Mouse (Mus musculus) mouse trophoblast stem cell (cell line): ENCODE results near the gene Pgpep1.

Source experiments
- in situ Hi-C, 2 experiments: fragments of 300-500 bp; cut with MseI, MboI; formaldehyde crosslinking; loops; 2 replicates in 1 of 2; 3 replicates in 1 of 2; pipeline ENCODE4 v1.15.1; 2025

Pgpep1 gene

DNA sequence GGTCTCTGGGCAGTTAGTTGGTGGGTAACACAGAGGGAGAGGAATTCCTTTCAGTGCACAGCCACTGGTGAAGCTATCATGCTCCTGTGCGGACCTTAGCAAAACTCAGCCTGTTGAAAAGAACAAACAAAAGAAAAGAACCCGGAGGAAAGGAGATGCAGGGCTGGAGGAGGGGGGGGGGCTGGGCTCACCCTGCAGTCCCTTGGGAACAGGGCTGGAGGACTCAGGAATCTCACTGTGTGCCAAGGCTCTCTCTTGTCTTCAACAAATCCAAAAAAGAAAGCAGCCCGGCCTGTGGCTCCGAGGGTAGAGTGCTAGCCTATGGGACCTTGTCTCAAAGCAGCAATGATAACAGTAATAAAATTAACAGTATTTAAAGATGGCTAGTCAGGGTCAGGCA, 3.5 kb upstream of the Pgpep1 start:
- in situ Hi-C loops, result loop anchor here in 1 of 2 experiments (5.0 kb wide), 1 partner anchor 44 kb away; no protein-coding TSS in a partner anchor

DNA sequence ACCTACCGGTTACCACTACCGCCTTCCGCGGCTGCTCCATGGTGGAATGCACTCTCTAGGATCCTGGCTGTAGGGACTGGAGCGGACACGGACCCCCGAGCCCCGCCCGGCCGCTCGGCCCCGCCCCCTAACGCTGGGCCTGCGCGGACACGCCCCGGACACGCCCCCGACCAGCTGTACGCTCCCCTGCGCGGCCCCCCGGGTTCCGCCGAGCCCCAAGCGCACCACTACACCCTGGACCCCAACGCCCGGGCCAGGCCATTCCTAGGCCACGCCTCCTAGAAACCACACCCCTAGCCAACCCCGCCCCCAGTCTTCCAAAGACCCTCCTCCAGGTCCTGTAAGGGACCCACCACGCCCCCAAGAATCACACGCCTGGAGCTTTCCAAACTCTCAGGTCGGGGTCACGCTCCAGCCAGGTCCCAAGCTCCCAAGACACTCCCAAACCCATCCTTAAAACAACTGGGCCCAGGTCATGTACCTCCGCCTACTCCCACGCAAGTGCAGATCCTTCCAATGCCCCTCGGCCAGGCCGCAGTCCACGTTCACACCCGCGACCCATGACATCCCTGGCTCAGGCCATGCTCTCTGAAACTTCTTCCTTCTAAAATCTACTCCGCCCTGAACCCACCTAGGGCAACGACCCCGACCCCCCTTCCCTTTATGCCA, 450 bp downstream of the Pgpep1 start:
- in situ Hi-C loops, result loop anchor here in 1 of 2 experiments (5.0 kb wide), 2 partner anchors 37 to 48 kb away; no protein-coding TSS in a partner anchor

DNA sequence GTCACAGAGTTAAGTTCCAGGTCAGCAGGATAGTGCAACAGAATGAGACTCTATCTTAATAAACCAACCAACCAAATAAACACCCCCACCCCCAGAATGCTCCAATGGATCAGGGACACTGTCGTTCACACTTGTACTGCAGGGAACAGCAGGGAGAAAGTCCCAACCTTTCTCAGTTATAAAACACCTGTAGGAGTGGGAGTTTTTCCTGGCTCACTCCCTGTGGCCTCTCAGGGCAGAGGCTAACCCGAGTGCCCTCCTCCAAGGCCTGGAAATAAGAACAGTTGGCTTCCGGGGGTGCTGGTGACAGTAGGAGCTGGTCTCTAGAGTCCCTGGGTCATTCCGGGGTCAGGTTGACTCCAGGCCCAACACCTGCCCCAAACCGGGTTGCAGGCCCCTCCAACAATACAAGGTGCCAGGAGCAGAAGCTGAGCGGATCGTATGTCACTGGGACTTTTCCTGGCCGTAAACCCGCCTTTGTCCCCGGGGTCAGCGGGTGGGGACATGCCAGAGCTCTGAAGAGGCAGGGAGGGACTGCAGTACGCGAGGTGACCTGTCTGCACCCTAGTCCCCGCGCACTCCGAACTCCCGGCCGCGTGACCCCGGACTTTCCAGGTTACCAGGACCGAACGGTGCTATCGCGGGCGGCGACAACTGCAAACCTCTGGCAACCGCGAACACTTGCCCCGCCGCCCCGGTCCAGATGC, 1.1 kb downstream of the Pgpep1 start:
- in situ Hi-C loops, result loop anchor here in 1 of 2 experiments (5.0 kb wide), 1 partner anchor 37 kb away; no protein-coding TSS in a partner anchor

DNA sequence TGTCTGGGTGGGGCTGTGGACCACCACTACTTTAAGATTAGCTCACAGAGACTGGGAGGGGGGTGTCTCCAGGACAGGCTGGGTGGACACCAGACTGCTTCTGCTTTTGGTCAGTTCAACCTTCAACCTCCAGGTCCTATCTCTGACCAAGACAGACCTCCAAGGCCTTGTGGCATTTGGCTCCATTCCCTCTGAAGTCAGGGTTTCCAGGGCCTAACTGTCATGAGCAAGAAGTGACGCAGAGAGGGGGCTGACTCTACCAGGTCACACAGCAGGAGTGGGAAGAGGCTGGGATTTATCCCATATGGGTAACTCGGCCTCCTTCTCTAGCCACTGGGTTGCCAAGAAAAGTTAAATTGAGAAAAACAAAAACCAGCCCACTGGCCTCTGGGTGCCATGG, 2.4 kb downstream of the Pgpep1 start:
- in situ Hi-C loops, result loop anchor here in 1 of 2 experiments (5.0 kb wide), 1 partner anchor 35 kb away; no protein-coding TSS in a partner anchor

DNA sequence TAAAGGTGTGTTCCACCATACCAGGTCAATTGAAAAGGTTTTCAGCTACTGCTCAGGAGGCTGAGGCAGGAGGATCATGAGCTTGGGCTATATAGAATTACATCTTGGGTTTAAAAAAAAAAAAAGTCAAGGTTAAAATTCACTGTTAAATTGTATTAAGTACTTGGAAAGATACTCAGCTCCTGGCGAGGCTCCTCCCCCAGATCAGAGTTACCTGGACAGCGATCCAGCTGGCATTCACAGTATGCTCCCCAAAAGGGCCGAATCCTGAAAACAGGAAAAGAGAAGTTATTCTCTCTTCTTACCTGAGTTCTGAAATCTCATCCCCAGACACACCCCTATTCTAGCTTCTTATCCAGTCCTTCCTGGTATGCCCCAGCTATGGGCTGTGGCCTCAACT, 3.0 kb downstream of the Pgpep1 start:
- in situ Hi-C loops, result loop anchor here in 1 of 2 experiments (5.0 kb wide), 1 partner anchor 35 kb away; no protein-coding TSS in a partner anchor

DNA sequence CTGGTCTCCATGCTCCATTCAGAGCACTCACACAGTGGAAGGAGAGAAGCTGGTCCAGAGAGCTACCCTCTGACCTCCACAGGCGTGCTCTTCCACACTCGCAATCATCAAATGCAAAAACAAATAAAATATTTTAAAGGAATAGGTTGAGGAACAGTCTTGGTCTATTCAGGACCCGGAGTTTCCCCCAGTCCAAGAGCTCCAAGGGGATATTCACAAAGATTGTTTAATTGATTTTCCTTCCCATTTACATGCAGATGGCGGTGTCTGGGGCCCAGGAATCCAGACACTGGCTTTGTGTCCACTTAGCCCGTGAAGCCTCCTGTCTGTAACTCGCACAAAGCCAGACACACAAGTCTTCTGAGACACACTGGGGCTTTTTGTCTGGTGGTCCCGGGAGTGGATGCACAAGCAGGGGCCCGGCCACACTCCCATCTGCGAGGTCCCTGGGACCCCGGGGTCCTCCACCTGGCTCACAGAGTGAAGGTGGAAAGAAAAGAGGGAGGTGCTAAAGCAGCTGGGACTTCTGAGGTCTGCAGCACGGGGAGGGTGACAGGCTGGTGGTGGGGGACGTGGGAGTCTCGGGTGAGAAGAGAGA, 3.9 kb downstream of the Pgpep1 start:
- in situ Hi-C loops, result loop anchor here in 1 of 2 experiments (5.0 kb wide), 1 partner anchor 34 kb away; no protein-coding TSS in a partner anchor

DNA sequence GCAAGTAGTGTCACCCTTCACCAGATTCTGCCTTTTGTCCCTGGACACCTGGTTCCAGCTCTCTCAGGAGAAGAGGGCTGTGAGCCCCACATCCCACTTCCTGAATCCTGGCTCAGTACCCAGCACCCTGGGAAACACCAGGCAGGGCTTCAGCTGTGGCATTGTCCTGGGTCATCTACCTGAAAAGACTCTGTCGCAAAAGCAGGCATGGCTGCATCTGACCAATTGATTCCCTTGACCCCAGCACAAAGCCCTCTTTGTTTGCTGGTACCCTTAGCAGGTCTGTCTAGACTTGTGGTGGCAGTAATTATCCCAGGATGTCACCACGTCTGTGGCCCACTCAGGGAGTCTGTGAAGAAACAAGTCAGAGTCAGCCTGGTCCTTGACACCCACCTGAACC, 4.7 kb downstream of the Pgpep1 start:
- in situ Hi-C loops, result loop anchor here in 1 of 2 experiments (5.0 kb wide), 1 partner anchor 33 kb away; no protein-coding TSS in a partner anchor

DNA sequence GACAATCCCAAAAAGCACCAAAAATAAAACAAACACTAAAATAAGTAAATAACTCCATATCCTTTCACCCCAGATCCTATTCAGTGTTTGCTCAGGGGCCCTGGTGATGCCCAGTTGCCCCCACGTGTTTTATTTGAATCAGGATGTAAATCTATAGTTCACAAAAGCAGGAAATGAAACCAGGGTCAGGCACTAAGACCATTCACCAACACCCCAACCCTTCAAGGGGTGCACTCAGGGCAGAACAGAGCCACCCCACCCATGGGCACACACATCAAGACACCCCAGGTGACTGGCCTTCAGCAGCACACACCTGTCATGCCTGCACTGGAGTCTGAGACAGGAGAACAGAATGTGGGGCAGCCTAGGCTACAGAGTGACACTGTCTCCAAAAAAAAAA, 6.1 kb downstream of the Pgpep1 start:
- in situ Hi-C loops, result loop anchor here in 1 of 2 experiments (5.0 kb wide), 1 partner anchor 42 kb away; no protein-coding TSS in a partner anchor

DNA sequence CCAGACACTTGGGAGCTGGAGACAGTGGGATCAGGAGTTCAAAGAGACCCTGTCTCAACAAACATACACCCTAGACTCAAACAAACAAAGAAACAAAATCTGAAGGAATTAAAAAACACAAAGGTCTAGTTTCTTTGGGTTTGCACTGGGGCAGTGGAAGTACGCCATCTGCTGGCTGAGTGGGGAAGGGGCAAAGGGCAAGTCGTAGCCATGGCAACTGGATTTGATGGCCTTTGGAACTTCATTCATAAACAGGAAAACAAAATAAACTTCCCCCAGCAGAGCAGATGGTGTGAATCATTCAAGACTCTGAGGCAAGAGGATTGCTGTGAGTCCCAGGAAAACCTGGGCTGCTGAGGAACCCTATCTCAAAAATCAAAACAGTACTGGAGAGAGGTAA, 7.0 kb downstream of the Pgpep1 start:
- in situ Hi-C loops, result loop anchor here in 1 of 2 experiments (5.0 kb wide), 1 partner anchor 41 kb away; no protein-coding TSS in a partner anchor

DNA sequence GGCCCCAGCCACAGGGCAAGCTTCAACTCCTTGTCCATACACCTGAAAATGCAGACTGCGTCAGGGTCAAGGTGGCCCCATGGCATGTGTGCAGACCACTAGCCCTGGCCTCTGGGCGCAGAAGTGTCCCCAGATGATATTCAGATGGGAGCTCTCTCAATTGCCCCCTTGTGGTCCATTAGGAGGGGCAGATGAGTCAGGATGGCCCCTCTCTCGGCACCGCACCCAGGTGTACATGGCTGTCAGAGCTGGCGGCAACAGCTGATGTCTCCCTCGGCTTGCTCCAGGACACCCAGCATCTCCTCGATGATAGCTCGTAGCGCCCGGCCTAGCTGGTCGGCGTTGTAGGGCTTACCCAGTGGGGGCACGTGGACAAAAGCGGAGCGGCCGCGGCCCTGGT, 9.8 kb downstream of the Pgpep1 start:
- in situ Hi-C loops, result loop anchor here in 1 of 2 experiments (5.0 kb wide), 1 partner anchor 38 kb away; no protein-coding TSS in a partner anchor

DNA sequence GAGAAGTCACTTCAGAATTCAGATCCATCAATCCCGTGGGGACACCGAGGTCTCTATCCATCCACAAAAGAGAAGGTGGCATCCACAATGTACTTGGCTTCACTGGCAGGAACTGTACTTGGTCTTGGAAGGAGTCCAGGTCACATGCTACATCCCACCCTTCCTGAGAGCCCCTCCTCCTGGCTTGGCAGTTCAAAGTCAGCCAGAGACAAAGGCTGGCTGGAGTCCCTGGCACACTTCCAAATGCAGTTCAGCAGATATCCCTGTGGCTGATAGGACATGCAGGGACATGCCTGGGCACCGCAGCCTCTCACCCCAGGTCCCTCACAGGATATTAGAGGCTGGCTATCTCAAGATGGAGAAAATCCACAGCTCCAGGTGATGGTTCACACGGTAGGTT, 10.9 kb downstream of the Pgpep1 start:
- in situ Hi-C loops, result no loop called here

DNA sequence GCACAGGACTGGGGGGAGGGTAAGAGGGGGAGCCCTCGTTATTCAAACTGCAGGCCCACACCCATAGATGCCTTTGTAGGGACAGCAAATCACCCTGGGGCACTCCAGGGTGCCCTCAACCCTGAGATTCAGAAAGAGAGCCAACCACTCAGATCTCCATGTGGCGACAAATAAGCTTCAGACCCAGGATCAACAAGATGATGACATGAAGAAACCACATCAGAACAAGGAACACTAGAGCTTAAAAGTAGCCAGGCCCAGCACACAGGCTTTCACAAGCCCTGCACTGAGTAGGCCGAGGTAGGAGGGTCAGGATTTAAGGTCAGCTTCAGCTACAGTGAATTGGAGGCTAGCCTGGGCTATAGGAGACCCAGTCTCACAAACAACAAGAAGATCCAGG, 11.3 kb downstream of the Pgpep1 start:
- in situ Hi-C loops, result no loop called here

DNA sequence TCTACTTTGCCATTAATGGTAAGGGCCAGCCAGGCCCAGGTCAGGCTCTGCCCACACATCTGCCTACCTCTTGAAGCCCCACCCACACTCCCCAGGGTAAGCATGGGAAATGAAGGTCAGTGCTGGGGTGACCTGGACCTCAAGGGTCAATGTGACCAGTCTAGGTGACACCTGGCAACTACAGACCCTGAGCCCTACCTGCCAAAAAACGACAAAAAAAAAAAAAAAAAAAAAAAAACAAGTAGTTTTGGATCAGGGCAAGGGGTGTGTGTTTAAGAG, 12.1 kb downstream of the Pgpep1 start:
- in situ Hi-C loops, result no loop called here

DNA sequence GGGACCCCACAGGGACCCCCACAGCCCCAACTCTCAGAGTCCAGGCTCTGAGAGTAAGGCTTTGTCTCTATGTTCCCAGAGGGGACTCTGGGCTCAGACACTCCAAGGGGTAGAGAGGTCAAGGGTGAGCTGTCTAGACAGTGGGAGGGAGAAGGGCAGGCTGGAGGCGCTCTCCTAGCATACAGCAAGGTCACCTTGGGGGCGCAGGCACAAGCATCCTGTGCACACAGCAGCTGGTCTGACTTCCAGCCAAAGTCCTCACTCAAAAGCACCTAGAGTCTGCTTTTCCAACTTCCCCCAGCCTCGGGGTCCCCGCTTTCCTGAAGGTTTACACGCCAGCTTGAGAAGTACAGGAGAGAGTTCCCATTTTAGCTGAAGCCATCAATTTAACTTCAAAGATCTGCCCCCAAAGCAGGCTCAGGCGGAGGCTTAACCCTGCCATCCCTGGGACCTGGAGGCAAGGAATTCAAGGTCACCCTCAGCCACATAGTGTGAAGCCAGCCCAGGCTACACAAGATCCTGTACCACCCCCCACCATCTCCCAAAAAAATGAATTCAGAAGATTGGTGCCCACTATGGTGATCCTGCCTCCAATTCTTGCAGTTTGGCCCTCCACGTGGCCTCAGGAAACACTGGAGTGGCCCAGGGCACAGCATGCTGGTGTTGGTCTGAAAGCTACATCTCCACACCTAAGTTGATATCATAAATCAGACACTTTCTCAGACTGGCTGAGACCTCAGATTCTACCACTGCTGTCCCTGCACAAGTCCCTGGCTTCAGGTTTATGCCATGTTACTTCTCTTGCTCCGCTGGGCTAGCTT, 12.6 kb downstream of the Pgpep1 start:
- in situ Hi-C loops, result no loop called here

DNA sequence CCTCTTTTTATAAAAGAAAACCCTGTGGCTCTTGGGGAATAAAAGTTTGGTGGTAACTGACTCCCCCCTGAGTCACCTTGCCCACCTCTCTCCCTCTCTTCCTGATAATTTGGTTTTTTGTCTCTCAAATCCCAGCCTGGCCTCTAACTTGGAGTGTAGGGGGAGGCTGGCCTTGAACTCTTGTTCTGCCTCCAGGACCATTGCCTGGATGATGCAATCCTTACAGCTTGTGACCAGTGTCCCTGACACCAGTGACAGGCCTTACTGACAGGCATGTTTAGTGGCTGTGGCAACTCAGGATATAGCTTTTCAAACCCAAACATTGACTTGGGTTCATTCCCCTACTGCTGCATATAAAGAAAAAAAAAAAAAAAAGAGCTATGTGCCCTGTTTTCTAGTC, 13.4 kb downstream of the Pgpep1 start:
- in situ Hi-C loops, result no loop called here

DNA sequence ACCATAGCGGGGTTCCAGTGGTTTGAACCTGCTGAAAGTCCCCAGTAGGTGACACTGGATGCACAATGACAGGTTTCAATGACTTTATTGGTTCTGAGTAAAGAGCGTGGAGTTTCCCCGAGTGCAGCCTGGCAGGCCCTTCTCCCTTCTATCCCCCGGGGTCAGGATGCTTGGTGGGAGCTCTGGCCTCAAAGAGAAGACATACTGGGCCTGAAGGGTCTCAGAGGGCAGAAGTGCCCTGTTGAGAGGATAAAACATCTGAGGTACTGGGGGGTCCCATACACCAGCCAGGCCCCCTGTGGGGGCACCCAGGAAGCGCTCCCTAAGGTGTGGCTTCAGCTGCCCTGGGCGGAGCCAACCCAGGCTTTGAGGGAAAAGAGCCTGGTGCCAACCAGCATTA, 13.8 kb downstream of the Pgpep1 start:
- in situ Hi-C loops, result no loop called here

DNA sequence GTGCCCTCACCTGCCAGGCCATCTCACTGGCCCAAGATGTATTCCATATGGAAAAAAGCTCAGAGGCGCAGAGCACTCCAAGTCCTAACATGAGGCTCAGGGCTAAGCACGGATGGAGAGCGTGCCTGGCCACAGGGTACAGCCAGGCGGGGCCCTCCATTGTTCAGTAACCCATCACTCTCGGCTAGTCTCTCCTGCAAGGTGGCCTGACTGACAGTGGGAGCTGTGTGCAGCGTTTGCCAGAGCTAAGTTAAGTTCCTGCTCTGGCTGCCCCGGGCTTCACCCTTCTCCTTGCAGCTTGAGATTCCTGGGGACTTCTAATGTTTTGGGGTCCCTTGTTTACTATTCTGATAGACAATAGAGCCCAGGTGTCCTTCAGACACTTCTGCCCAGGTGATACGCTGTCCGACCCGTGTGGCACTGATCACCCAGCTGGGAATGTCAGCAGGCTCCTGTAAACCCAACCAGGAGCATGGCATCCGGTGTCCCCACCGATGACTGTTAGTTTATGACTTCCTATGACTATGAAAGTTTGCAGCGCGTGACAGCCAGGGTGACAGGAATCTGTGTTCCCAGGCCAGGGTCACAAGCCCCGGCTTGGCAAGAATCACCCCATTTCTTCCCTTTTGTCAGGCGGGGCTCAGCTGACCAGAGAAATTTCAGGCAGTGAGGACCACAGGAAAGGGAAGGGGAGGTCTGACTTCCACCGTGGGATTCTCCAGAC, 14.5 kb downstream of the Pgpep1 start:
- in situ Hi-C loops, result no loop called here

DNA sequence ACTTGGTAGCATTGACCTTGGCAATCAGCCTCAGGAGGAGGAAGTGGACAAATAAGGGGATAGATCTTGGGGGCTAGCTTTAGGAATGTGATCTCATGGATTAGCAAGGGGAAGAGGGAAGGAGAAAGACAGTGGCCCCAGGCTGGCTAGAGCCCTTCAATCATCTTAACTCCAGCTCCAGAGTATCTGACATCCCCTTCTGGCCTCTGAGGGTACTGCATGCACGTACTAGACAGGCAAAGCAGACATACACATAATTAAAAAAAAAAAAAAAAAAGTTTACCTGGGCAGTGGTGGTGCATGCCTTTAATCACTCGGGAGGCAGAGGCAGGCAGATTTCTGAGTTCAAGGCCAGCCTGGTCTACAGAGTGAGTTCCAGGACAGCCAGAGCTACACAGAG, 16.1 kb downstream of the Pgpep1 start:
- in situ Hi-C loops, result no loop called here

DNA sequence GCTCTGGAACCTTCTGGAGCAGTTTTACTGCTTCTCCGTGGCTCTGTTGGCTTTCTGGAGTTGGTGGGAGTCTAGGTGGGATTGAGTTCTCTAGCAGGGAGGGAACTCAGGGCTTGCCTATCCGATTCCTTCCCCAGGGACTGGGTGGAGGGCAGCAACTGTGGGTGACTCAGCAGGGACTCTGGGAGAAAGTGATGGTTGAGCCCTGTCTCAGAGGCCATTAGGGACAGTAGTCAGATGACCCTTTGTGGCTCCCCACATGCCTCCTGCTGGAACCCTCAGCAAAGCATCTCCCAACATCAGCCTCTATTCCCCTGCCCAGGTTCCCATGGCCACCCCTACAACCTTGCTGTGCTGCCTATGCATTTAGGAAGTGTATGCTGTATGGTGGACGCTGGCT, 17.2 kb downstream of the Pgpep1 start:
- in situ Hi-C loops, result no loop called here

DNA sequence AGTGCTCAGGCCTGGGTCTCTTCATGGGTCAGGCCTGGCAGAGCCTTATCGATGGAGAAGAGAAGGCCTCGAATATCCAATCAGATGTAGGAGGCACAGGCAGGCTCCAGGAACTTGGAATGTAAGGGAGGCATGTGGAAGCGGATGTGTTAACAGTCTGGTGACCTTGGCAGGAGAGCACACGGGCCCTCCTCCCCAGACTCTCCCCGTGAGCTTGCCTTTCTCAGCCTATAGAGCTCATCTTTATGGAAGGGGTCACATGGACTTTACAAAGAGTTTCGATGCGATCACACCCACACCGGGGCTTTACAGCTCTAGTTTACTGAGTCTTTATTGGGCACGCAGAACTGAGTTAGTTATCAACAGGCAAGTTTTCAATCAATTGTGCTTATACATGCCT, 21.4 kb downstream of the Pgpep1 start:
- in situ Hi-C loops, result no loop called here

DNA sequence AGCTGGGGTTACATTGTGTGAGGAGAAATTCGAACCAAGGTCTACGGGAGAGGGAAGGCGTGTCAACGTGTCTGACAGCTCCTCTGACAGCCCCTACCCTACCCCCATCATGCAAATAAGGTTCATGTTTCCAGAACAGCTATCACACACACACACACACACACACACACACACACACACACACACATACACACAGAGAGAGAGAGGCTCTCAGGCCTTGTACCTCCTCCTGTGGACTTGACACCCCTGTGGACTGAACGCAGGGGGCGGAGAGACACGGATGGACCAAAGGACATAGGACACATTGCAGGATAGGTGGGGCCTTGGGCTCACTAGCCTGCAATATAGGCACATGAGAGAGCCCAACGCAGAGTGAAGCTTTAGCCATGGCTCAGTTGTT, 23.4 kb downstream of the Pgpep1 start:
- in situ Hi-C loops, result no loop called here
